Mouse (Mus musculus) ES-E14 (cell line): ENCODE results near the gene Hacd3.

Source experiments
- CHD2 ChIP-seq: IDR thresholded peaks from 2 replicates; pipeline ENCODE4 v1.6.1; 2014; ENCODE audit warnings: mild to moderate bottlenecking, low read depth, low read length, inconsistent platforms
- HCFC1 ChIP-seq: IDR thresholded peaks from 2 replicates; pipeline ENCODE4 v1.6.1; 2012; ENCODE audit warnings: low read length, inconsistent platforms, borderline replicate concordance; ENCODE audit not compliant: insufficient read depth
- MAFK ChIP-seq: IDR thresholded peaks from 2 replicates; pipeline ENCODE4 v1.6.1; 2014; ENCODE audit warnings: mild to moderate bottlenecking, low read depth, low read length, inconsistent platforms; ENCODE audit not compliant: insufficient read depth

DNA sequence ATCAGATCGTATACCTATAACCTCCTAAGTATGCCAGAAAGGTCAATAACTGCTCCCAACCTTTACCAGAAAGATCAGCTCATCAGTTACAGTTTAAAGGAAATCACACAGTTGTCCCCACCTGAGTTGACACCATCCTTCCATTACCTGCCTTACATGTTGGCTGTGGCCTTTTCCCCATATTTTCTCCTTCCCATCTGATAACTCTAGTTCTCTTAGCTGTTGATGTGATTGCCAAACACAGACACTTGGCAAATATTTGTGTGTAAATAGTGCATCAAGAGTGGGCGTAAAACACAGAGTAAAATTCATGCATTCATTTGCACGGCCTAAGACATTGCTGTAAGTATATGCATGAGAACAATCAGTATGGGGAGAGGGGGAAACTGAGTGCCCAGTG is 2.0 kb upstream of the Hacd3 start:
- TF ChIP-seq HCFC1 (no peak), MAFK (no peak), CHD2 (no peak)
